Mouse (Mus musculus): ENCODE results near the gene Dop1b. TPM values are rescaled to one million over a fixed set of nuclear protein-coding genes. Genes with fewer than 3 reads are reported as not detected.
"Not testable (repeated sequence)": the region's sequence is repeated elsewhere in the genome, so short reads cannot be mapped to it uniquely, and the experiment has no call there.

Dop1b gene
- polyA plus RNA-seq, 1 experiment from 2014 or later: 17.2 TPM

GRCm38 (mm10) chr16:93769621-93770020, 57.9 kb downstream of the Dop1b start:
- H3K9ac ChIP-seq (ENCODE audit: low read depth, low read length): no peak overlapping the region
- peaks cover 56% of the 10 kb centered on the region for H3K36me3 ChIP-seq (ENCODE audit: control insufficient read depth, insufficient read depth)
- H3K27ac ChIP-seq (ENCODE audit: low read depth, low read length): no peak overlapping the region
- WGBS: 79% methylated on average over 15 of the region's 15 CpGs
- no peaks in the 10 kb centered on the region for H3K9me3 ChIP-seq (ENCODE audit: control insufficient read depth)
- H3K4me2 ChIP-seq (replicated peaks; ENCODE audit: low read depth): no peak overlapping the region
- no peaks in the 10 kb centered on the region for H3K27me3 ChIP-seq (replicated peaks; ENCODE audit: control insufficient read depth, insufficient read depth, low read length)
- no peaks in the 10 kb centered on the region for H3K4me1 ChIP-seq (replicated peaks; ENCODE audit: control insufficient read depth, insufficient read depth, low read length)
- no peak for ATAC-seq
- H3K4me3 ChIP-seq (ENCODE audit: low read depth, low read length): no peak overlapping the region
- TF ChIP-seq CTCF (IDR thresholded peaks at IDR 0.05; ENCODE audit: low read depth): no peak

GRCm38 (mm10) chr16:93770271-93770926, 58.7 kb downstream of the Dop1b start:
- no peak overlapping the region for H3K9ac ChIP-seq (ENCODE audit: low read depth, low read length)
- ATAC-seq: no peak; the same call in 1 of the 2 replicates
- H3K27me3 ChIP-seq (replicated peaks; ENCODE audit: control insufficient read depth, insufficient read depth, low read length): no peaks in the 10 kb centered on the region
- no peak overlapping the region for H3K4me2 ChIP-seq (replicated peaks; ENCODE audit: low read depth)
- no peak for TF ChIP-seq CTCF (IDR thresholded peaks at IDR 0.05; ENCODE audit: low read depth)
- H3K9me3 ChIP-seq (ENCODE audit: control insufficient read depth): no peaks in the 10 kb centered on the region
- 72% methylated on average over 32 of the region's 32 CpGs for WGBS
- H3K4me1 ChIP-seq (replicated peaks; ENCODE audit: control insufficient read depth, insufficient read depth, low read length): no peaks in the 10 kb centered on the region
- H3K27ac ChIP-seq (ENCODE audit: low read depth, low read length): no peak overlapping the region
- peaks cover 52% of the 10 kb centered on the region for H3K36me3 ChIP-seq (ENCODE audit: control insufficient read depth, insufficient read depth)
- H3K4me3 ChIP-seq (ENCODE audit: low read depth, low read length): no peak overlapping the region

- WGBS: 68% methylated on average over 5 of the region's 5 CpGs
- Histone ChIP-seq H3K27ac (ENCODE audit: low read depth, low read length) (no peak overlapping the region), H3K36me3 (ENCODE audit: control insufficient read depth, insufficient read depth) (peaks cover 51% of the 10 kb centered on the region), H3K4me3 (ENCODE audit: low read depth, low read length) (no peak overlapping the region), H3K27me3 (replicated peaks; ENCODE audit: control insufficient read depth, insufficient read depth, low read length) (no peaks in the 10 kb centered on the region), H3K4me1 (replicated peaks; ENCODE audit: control insufficient read depth, insufficient read depth, low read length) (no peaks in the 10 kb centered on the region), H3K9me3 (ENCODE audit: control insufficient read depth) (no peaks in the 10 kb centered on the region), H3K4me2 (replicated peaks; ENCODE audit: low read depth) (no peak overlapping the region), H3K9ac (ENCODE audit: low read depth, low read length) (no peak overlapping the region)
- ATAC-seq: no peak
- TF ChIP-seq CTCF (IDR thresholded peaks at IDR 0.05; ENCODE audit: low read depth): no peak
Observed at GRCm38 (mm10) chr16:93774658-93775057, 63.0 kb downstream of the Dop1b start.

GRCm38 (mm10) chr16:93776468-93776867, 64.8 kb downstream of the Dop1b start:
- no peak for ATAC-seq
- 63% methylated on average over 5 of the region's 5 CpGs for WGBS

GRCm38 (mm10) chr16:93777247-93777999, 65.7 kb downstream of the Dop1b start:
- Histone ChIP-seq H3K36me3 (ENCODE audit: control insufficient read depth, insufficient read depth) (peaks cover 55% of the 10 kb centered on the region), H3K27me3 (replicated peaks; ENCODE audit: control insufficient read depth, insufficient read depth, low read length) (no peaks in the 10 kb centered on the region), H3K9ac (ENCODE audit: low read depth, low read length) (no peak overlapping the region), H3K27ac (ENCODE audit: low read depth, low read length) (no peak overlapping the region), H3K4me2 (replicated peaks; ENCODE audit: low read depth) (no peak overlapping the region), H3K9me3 (ENCODE audit: control insufficient read depth) (no peaks in the 10 kb centered on the region), H3K4me1 (replicated peaks; ENCODE audit: control insufficient read depth, insufficient read depth, low read length) (no peaks in the 10 kb centered on the region; the same call in 1 of the 2 replicates), H3K4me3 (ENCODE audit: low read depth, low read length) (no peak overlapping the region)
- 58% methylated on average over 14 of the region's 14 CpGs for WGBS
- no peak for ATAC-seq
- no peak for TF ChIP-seq CTCF (IDR thresholded peaks at IDR 0.05; ENCODE audit: low read depth)

More at GRCm38 (mm10) chr16:93776468-93776867, 64.8 kb downstream of the Dop1b start:
- H3K9me3 ChIP-seq (ENCODE audit: control insufficient read depth): no peaks in the 10 kb centered on the region
- H3K9ac ChIP-seq (ENCODE audit: low read depth, low read length): no peak overlapping the region
- peaks cover 50% of the 10 kb centered on the region for H3K36me3 ChIP-seq (ENCODE audit: control insufficient read depth, insufficient read depth)
- no peak overlapping the region for H3K4me3 ChIP-seq (ENCODE audit: low read depth, low read length)
- H3K27ac ChIP-seq (ENCODE audit: low read depth, low read length): no peak overlapping the region
- no peaks in the 10 kb centered on the region; the same call in 1 of the 2 replicates for H3K4me1 ChIP-seq (replicated peaks; ENCODE audit: control insufficient read depth, insufficient read depth, low read length)
- H3K27me3 ChIP-seq (replicated peaks; ENCODE audit: control insufficient read depth, insufficient read depth, low read length): no peaks in the 10 kb centered on the region
- no peak for TF ChIP-seq CTCF (IDR thresholded peaks at IDR 0.05; ENCODE audit: low read depth)
- no peak overlapping the region for H3K4me2 ChIP-seq (replicated peaks; ENCODE audit: low read depth)

- WGBS: 80% methylated on average over 4 of the region's 4 CpGs
- not testable (repeated sequence) for H3K27me3 ChIP-seq (replicated peaks; ENCODE audit: control insufficient read depth, insufficient read depth, low read length)
Observed at GRCm38 (mm10) chr16:93778393-93778792, 66.7 kb downstream of the Dop1b start.

More at GRCm38 (mm10) chr16:93778393-93778792, 66.7 kb downstream of the Dop1b start:
- H3K9ac ChIP-seq (ENCODE audit: low read depth, low read length); ATAC-seq; H3K4me1 ChIP-seq (replicated peaks; ENCODE audit: control insufficient read depth, insufficient read depth, low read length); H3K4me2 ChIP-seq (replicated peaks; ENCODE audit: low read depth); H3K9me3 ChIP-seq (ENCODE audit: control insufficient read depth); H3K4me3 ChIP-seq (ENCODE audit: low read depth, low read length); H3K27ac ChIP-seq (ENCODE audit: low read depth, low read length): not testable (repeated sequence)
- peaks cover 61% of the 10 kb centered on the region for H3K36me3 ChIP-seq (ENCODE audit: control insufficient read depth, insufficient read depth)

Data from intestine, postnatal 0 days (tissue).